Mouse (Mus musculus) NIH3T3 (cell line): ENCODE results near the gene Gp9.
"Not testable (repeated sequence)": the region's sequence is repeated elsewhere in the genome, so short reads cannot be mapped to it uniquely, and the experiment has no call there.

Experiments used
- DNase-seq: peaks from one replicate; pipeline ENCODE4 v3.0.0-alpha.2; 2012; ENCODE audit warnings: low read depth

Gene Gp9

DNA sequence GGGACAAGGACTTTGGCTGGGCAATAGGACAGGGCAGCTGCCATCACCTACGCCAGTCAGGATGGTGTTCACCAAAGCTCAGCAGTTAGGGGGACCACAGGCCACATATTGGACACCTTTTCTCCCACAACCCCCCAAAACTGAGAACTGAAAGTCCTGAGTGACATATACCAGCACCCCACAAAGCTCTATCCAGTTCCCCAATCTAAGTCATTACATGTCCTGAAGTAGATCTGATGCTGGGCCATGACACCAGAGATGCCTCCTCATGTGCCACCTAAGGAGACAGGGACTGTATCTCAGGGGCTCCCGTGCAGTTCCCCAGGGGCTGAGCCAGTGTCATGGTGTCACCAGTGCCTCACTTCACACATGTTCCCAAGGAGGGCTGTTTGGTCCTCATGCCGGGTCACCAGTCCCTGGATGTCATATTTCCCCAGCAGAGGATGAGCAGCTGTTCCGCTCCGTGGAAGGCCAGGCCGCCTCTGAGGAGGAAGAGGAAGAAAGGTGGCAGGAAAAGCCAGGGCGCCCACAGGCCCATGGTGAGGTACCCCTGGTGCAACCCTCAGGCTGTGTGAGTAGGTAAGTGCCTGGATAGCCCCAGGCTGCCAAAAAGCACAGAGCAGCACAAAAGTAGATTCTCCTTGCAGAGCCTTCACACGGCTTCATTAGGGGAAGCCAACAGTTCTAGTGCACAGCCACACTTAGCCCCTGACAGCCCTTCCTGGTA is 27.5 kb upstream of the Gp9 start:
- no peak for DNase-seq

- no peak for DNase-seq
Measured at GRCm38 (mm10) chr6:87751574-87751973, 26.3 kb upstream of the Gp9 start.

- DNase-seq: no peak
Measured at GRCm38 (mm10) chr6:87755196-87755595, 22.7 kb upstream of the Gp9 start.

DNA sequence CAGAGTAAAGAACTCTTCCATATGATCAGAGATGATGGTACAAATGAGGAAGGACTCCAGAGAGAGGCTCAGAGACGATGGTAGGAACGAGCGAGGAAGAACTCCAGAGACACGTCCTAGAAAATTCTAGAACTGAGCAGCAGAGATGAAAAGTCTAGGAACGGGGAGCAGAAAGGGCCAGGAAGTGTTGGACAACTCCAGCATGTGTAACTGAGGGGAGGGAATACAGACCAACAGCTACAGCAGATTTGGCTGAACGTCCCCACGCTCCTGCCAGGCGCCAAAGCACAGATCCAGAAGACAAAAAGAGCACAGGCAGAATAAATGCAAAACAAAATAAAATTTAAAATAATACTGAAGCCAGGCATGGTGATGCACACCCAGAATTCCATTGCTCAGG is 21.0 kb upstream of the Gp9 start:
- DNase-seq: no peak

GRCm38 (mm10) chr6:87759404-87759803 is 18.5 kb upstream of the Gp9 start:
- DNase-seq: no peak

DNA sequence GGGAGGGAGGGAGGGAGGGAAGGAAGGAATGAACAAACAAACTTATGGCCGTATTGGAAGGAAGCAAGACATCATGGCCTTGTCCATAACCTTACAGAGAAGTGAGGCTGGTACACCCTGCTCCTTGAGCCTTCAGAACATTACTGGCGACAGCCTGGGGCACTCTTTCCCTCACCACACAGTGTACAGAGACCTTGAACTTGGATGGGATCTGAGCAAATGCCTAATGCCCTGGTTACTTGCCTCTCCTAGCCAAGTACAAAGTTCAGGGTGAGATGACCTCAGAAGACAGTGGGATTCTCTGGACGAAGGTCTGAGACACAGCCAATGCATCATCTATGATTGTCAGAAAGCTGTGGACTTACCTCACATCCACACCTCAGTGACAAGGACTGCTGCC is 18.0 kb upstream of the Gp9 start:
- no peak for DNase-seq

DNA sequence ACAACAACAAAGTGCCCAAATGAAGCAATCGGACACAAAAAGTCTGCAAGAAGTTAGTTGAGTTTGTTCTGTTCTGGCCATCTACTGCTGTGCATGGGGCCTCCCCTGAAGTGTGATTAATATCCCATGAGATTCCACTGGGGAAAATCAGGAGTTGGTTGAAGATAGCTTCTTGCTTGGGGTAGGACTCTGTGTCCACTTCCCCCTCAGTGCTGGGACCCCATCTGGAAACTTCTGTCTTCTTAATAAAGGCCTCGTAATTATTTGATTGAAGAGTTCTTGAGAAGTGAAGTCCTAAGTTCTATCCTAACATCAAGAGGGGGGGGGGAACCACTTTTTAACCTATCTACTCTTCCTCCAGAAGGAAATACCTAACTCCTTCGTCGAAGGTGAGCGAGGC is 15.7 kb upstream of the Gp9 start:
- no peak for DNase-seq

- DNase-seq: peak; percentile 70
Measured at GRCm38 (mm10) chr6:87763376-87764280, 14.2 kb upstream of the Gp9 start.

DNA sequence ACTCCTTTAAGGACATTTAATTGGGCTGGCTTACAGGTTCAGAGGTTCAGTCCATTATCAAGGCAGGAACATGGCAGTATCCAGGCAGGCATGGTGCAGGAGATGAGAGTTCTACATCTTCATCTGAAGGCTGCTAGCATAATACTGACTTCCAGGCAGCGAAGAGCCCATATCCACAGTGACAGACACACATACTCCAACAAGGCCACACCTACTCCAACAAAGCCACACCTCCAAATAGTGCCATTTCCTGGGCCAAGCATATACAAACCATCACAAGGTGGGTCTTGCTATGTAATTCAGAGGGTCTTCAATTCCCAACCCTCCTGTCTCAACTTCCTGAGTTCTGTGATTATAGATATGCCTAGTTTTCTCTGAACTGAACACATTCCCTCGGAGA is 13.6 kb upstream of the Gp9 start:
- not testable (repeated sequence) for DNase-seq

DNA sequence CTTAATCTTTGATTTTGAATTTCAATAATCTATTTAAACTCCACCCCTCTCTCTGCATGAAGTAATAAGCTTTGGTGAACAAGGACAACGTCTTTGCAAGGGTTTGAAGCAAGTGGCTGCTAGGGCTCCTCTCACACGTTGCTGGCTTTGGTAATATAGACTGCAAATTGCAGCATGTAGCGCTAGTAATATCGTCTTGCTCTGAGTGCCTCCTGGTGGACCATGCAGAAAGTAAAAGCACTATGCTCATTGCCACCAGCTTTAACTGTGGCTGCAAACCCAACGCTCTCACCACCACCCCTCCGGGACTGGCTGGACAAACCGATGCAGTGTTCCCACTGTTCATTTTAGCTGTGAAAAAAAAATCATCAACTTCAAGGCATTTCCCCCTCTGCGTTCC is 7.2 kb upstream of the Gp9 start:
- DNase-seq: peak; percentile 60

GRCm38 (mm10) chr6:87774466-87774865 is 3.4 kb upstream of the Gp9 start:
- DNase-seq: peak; percentile 70

DNA sequence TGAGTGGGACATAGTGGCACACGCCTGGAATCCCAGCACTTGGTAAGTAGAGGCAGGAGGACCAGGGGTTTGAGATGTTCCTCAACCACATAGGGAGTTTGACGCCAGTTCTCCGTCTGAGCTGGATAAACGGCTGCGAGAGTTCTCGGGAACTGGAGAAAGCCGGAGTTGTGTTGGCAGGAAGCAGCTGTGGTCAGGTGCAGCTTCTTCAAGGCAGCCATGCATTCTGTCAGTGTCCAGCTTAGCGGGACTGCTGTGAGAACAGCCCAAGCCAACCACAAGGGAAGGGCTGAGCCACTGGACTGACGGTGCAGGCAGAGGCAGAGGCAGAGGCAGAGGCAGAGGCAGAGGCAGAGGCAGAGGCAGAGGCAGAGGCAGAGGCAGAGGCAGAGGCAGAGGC is 3.0 kb upstream of the Gp9 start:
- no peak for DNase-seq

DNA sequence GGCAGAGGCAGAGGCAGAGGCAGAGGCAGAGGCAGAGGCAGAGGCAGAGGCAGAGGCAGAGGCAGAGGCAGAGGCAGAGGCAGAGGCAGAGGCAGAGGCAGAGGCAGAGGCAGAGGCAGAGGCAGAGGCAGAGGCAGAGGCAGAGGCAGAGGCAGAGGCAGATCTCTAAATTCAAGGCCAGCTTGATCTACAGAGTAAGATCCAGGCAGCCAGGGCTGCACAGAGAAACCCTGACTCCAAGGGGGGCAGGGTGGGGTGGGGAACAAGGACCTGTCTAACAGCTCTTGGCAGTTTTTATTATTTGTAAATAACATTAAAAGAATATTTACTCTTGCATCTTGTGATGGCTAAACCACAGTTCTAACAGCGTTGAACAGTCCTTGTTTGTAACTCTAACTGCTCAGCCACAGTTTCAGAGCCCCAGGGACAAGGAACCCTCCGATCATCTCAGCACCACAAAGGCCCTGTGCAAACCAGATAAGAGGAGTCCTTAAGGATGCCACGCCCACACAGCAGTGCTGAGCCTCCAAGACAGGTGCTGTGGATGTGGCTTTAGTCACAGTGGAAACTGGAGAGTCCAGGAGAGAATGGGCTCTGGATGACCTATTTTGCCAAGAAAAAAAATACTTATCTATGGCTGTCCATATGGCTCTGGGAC is 2.2 kb upstream of the Gp9 start:
- DNase-seq: no peak

- DNase-seq: no peak
Measured at GRCm38 (mm10) chr6:87776663-87777062, 1.2 kb upstream of the Gp9 start.

GRCm38 (mm10) chr6:87778294-87779173 is 662 bp downstream of the Gp9 start:
- DNase-seq: no peak

DNA sequence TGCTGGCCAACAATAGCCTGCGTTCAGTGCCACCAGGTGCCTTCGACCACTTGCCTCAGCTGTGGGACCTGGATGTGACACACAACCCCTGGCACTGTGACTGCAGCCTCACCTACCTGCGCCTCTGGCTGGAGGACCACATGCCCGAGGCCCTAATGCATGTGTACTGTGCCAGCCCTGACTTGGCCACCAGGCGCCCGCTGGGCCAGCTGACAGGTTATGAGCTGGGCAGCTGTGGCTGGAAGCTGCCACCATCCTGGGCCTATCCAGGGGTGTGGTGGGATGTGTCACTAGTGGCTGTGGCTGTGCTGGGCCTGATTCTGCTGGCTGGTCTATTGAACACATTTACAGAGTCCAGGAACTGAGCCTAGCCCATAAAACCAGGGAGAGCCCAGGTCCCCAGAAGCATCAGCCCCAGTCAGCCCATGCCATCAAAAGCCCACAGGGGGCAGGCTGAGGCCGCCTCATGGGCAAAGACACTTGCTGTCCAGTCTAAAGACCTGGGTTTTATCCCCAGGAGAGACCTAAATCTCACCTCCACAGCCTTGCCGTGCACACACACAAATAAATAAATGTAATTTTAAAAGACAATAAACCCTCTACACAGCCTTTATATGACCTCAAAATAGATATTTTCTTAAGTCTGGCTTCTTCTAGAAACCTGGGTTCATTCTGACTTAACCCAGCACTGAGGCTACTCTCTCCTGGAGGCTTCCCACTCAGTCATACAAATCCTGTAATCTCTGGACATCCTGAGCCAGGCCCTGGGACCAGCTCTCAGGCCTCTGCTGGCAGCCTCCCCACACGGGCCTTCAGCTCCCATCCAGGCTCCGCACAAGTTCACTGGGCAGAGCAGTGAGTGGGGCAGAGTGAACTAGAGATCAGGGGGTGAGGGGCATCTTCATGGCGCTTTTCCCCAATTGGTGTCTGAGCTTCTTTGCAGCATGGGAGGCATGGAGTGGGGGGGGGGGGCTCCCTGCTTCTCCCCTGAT is 1.6 kb downstream of the Gp9 start:
- peak; percentile 59 for DNase-seq

DNA sequence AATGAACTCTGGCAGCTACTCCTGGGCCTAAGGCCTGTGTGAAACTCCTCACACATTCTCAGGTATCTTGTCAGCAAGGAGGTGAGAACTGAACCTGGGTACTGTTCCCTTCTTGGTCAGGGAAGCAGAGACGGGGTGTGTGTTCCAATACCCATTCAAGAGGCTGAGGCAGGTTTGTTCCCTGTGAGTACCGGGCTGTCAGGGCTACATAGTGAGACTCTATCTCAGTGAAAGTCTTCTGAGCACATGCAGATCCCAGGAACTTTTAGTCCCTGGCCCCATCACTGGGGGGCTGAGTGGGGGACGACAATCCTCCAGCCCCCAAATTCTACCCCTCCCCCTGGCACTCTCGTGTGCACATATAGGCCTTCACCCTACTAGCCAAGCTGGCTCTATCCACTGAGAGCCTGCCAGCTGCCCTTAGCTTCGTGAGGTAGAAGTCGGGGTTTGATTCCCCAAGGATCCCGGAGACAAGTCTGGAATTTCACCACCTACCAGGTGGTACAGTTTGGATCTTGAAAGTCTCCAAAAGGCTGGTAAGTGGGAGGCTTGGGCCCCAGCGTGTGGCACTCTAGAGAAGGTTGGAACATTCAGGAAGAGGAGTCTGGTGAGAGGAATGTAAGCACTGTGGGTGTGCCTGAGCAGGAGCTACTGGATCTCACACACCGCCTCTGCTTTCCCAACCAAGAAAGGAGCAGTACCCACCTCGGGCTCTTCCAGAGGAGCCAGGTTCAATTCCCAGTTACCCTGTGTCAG is 2.9 kb downstream of the Gp9 start:
- no peak for DNase-seq

DNA sequence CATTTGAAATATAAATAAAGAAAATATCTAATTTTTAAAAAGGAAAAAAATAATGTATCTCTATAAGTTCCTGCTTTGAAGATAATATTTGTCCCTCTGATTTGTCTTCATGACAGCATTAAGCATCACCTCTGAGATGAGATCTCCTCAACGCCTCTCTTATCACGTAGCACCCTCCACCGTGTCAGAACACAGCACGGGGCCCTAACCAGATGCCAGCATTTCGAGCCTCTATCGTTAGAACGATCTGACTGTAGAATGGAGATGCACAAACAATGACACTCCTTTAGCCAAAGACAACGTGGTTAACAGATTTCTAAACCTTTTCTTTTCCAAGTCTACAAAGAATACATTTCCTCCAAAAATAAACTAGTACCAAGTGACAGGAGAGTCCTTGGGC is 6.2 kb downstream of the Gp9 start:
- DNase-seq: no peak

DNA sequence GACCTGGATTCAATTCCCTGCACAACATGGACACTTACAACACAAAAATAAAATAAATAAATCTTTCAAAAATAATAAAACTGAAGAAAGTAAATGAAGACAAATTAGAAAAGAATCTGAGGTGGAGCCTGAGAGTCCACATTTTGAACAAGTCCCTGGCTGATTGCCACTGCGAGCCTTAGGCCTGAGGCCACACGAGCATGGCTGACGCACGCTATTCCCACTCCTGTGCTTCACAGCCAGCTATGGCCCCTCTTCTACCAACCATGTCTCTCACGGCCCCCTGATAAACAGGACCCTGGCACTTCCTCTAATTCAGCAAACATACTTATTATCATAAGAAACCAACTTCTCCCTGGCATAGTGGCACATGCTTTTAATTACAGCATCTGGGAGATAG is 8.7 kb downstream of the Gp9 start:
- no peak for DNase-seq
